Mouse (Mus musculus): ENCODE data around the gene Fut7.

The Fut7 gene

GRCm38 (mm10) chr2:25423626-25424025 lies 559 bp downstream of the Fut7 start:
- DNase-seq (ENCODE audit: low read depth in 1 of 2, low spot score in 2 of 2), result no peak

GRCm38 (mm10) chr2:25425481-25425880 lies 2.4 kb downstream of the Fut7 start:
- DNase-seq (ENCODE audit: low read depth in 1 of 2, low spot score in 2 of 2), result no peak

- peak in 1 of 2 experiments; percentile 54 for DNase-seq (ENCODE audit: low read depth in 1 of 2, low spot score in 2 of 2)
Measured at GRCm38 (mm10) chr2:25426721-25427191, 3.7 kb downstream of the Fut7 start.

- DNase-seq (ENCODE audit: low read depth in 1 of 2, low spot score in 2 of 2), result no peak
Measured at GRCm38 (mm10) chr2:25427256-25427655, 4.2 kb downstream of the Fut7 start.

GRCm38 (mm10) chr2:25428442-25429236 lies 5.6 kb downstream of the Fut7 start, which contains the start of gene Abca2:
Gene Abca2, plus strand, starts transcription at chr2:25428703.
- DNase-seq (ENCODE audit: low read depth in 1 of 2, low spot score in 2 of 2), result peak; percentile 80 to 88

DNA sequence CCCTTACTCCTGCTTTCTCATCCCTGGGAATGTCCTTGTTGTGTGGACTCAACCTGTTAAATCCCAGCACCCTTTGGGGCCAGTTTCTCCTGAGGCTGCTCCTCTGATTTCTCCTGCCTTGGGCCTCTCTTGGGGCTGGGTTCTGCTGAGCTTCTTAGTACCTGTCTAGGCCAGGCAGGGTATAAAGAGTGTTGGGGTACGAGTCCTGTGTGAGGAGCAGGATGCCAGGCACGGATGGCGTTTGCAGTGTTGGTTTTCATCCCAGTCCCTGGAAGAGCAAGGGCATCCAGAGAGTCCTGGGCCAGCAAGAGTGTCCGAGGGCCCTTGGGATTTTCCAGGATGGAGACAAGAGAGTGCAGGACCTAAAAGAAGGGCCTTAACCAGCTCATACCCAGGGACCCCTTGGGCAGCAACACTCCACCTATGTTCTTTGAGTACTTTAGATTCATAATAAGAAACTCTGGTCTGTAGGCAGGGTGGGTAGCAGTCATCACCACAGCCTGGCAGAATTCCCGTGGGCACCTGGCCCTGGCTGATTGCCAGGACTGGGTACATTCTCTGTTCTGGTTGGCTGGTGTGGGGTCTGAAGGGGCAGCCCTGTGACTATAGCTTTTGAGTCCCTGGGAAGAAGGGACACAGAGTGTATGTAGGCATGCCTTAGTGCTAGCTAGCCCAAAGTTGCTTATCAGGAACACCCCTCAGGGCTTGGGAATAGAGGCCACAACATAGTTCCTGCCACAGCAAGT lies 6.5 kb downstream of the Fut7 start:
- no peak for DNase-seq (ENCODE audit: low read depth in 1 of 2, low spot score in 2 of 2)

- DNase-seq (ENCODE audit: low read depth in 1 of 2, low spot score in 2 of 2), result no peak
Measured at GRCm38 (mm10) chr2:25430395-25431233, 7.5 kb downstream of the Fut7 start.

GRCm38 (mm10) chr2:25431308-25431855 lies 8.3 kb downstream of the Fut7 start:
- no peak for DNase-seq (ENCODE audit: low read depth in 1 of 2, low spot score in 2 of 2)

- no peak for DNase-seq (ENCODE audit: low read depth in 1 of 2, low spot score in 2 of 2)
Measured at GRCm38 (mm10) chr2:25432326-25433098, 9.4 kb downstream of the Fut7 start.

DNA sequence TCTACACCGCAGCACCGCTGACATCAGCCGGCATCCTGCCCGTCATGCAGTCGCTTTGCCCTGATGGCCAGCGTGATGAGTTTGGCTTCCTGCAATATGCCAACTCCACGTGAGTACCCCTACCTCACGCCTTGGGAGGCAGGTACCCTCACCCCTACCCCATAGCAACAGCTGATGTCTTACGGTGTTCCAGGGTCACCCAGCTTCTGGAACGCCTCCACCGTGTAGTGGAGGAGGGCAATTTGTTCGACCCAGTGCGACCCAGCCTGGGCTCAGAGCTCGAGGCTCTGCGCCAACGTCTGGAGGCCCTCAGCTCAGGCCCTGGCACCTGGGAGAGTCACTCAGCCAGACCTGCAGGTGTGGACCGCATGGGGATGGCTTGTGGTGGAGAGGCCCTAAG lies 10.0 kb downstream of the Fut7 start:
- no peak for DNase-seq (ENCODE audit: low read depth in 1 of 2, low spot score in 2 of 2)

GRCm38 (mm10) chr2:25434292-25434691 lies 11.2 kb downstream of the Fut7 start:
- DNase-seq (ENCODE audit: low read depth in 1 of 2, low spot score in 2 of 2), result no peak

DNA sequence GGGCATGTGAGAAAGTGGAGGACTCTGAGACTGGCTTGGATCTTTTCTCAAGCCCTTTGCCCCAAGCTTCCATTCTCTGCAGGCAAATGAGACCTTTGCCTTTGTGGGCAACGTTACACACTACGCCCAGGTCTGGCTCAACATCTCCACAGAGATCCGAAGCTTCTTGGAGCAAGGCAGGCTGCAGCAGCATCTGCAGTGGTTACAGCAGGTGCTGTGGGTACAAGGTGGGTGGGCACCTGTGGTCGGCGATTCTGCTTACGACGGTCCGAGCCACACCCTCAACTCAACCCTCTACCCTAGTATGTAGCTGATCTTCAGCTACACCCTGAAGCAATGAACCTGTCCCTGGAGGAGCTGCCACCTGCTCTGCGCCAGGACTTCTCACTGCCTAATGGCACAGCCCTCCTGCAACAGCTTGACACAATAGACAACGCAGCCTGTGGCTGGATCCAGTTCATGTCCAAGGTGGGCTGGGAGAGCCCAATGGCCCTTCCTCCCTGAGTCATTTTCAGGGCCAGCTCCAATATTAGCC lies 13.3 kb downstream of the Fut7 start:
- no peak for DNase-seq (ENCODE audit: low read depth in 1 of 2, low spot score in 2 of 2)

- DNase-seq (ENCODE audit: low read depth in 1 of 2, low spot score in 2 of 2), result no peak
Measured at GRCm38 (mm10) chr2:25441067-25441466, 18.0 kb downstream of the Fut7 start.

- DNase-seq (ENCODE audit: low read depth in 1 of 2, low spot score in 2 of 2), result no peak
Measured at GRCm38 (mm10) chr2:25442682-25443081, 19.6 kb downstream of the Fut7 start.

DNA sequence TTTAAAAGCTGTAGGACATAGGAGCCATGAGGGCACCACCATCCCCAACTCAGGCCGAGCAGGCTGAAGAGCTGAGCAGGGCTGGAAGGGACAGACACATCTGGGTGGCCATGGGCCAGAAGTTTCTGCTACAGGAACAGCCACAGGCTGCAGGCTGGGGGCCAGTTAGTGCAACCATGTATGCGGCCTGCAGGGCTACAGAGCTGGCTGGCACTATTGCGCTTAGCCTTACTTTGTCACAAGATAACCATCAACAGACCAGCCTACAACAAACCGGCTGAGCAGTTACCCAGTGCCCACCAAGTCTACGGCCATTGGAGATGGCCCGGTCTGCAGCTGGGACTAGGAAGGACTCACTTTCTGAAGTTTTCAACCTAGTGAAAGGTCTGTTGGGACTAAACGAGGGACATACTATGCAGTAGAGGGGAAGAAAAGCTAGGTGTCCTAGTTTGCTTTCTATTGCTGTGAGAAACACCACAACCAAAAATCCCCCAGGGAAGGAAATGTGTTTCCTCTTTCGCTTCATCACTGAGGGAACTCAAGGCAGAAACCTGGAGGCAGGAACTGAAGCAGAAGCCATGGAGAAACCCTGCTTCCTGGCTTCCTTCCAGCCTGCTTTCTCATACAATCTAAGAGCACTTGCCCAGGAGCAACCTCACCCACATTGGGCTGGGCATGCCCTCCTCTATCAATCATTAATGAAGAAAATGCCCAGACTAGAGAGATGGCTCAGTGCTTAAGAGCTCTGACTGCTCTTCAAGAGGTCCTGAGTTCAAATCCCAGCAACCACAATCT lies 28.0 kb downstream of the Fut7 start:
- DNase-seq (ENCODE audit: low read depth in 1 of 2, low spot score in 2 of 2), result peak in 1 of 2 experiments; percentile 14

- DNase-seq (ENCODE audit: low read depth in 1 of 2, low spot score in 2 of 2), result no peak
Measured at GRCm38 (mm10) chr2:25452951-25453350, 29.9 kb downstream of the Fut7 start.

DNA sequence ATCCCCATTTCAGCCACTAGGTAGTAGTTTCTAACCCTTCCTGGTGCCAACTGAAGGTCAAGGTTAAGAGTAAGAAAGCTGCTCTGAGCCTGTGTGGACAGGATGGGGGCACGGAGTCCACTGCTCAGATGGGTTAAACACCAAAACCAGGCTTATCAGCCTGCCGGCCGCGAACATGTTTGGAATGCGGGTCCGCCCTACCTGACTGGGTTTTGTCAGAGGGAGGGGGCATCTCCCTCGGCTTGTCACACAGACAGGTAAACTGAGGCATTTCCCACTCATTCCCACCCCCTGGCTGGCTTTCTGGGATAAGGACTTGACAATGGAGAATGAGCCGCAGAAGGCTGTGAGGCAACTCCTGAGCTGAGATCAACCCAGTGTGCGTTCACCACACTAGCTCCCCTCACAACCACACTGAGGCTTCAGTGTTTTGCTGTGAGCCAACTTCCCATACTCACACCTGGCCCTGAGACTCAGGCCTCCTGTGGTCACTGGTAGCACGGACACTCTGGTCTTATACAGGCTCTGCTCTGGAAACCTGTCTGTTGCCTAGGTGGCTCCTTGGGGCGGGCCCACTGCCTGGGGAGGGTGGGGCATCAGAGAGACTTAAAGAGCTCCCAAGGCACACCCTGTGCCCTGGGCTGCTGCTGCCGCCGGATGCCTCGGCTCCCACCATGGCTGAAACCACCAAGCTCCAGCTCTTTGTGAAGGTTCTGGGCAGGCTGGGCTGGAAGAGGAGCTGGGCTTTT lies 33.3 kb downstream of the Fut7 start, which contains the start of gene Clic3:
Gene Clic3 (plus strand): TSS at position 634 of the 749 bp plus-strand sequence.
- DNase-seq (ENCODE audit: low read depth in 1 of 2, low spot score in 2 of 2), result no peak
